Mouse (Mus musculus): ENCODE results near the gene Fhl5. TPM values are rescaled to one million over a fixed set of nuclear protein-coding genes. Genes with fewer than 3 reads are reported as not detected.

Fhl5 gene
- polyA plus RNA-seq, 1 experiment from 2014 or later = not detected

- Histone ChIP-seq H3K27ac (replicated peaks) (no peak overlapping the region), H3K36me3 (no peaks in the 10 kb centered on the region), H3K4me3 (replicated peaks) (no peak overlapping the region), H3K4me2 (no peak overlapping the region), H3K27me3 (replicated peaks) (no peaks in the 10 kb centered on the region), H3K4me1 (no peaks in the 10 kb centered on the region), H3K9me3 (replicated peaks) (no peaks in the 10 kb centered on the region), H3K9ac (replicated peaks) (no peak overlapping the region)
- ATAC-seq (ENCODE audit: low FRiP score) = no peak
Measured at GRCm38 (mm10) chr4:25221927-25222326, 20.7 kb downstream of the Fhl5 start.

GRCm38 (mm10) chr4:25213451-25213850, 29.2 kb downstream of the Fhl5 start:
- WGBS = 50% methylated on average over 5 of the region's 5 CpGs

GRCm38 (mm10) chr4:25206166-25206565, 36.5 kb downstream of the Fhl5 start:
- 76% methylated on average over 4 of the region's 4 CpGs for WGBS

More at GRCm38 (mm10) chr4:25213451-25213850, 29.2 kb downstream of the Fhl5 start:
- H3K36me3 ChIP-seq = no peaks in the 10 kb centered on the region
- no peak overlapping the region for H3K4me3 ChIP-seq (replicated peaks)
- ATAC-seq (ENCODE audit: low FRiP score) = no peak
- H3K27ac ChIP-seq (replicated peaks) = no peak overlapping the region
- H3K4me1 ChIP-seq = no peaks in the 10 kb centered on the region
- no peak overlapping the region for H3K9ac ChIP-seq (replicated peaks)
- H3K4me2 ChIP-seq = no peak overlapping the region
- H3K9me3 ChIP-seq (replicated peaks) = no peaks in the 10 kb centered on the region
- no peaks in the 10 kb centered on the region for H3K27me3 ChIP-seq (replicated peaks)

GRCm38 (mm10) chr4:25197310-25197709, 45.4 kb downstream of the Fhl5 start:
- whole genome bisulfite sequencing = 23% methylated on average over 1 of the region's 1 CpGs
- Histone ChIP-seq H3K4me3 (replicated peaks) (no peak overlapping the region), H3K36me3 (no peaks in the 10 kb centered on the region), H3K27ac (replicated peaks) (no peak overlapping the region), H3K9me3 (replicated peaks) (no peaks in the 10 kb centered on the region), H3K27me3 (replicated peaks) (no peaks in the 10 kb centered on the region), H3K4me2 (no peak overlapping the region), H3K4me1 (no peaks in the 10 kb centered on the region), H3K9ac (replicated peaks) (no peak overlapping the region)
- no peak for ATAC-seq (ENCODE audit: low FRiP score)

More at GRCm38 (mm10) chr4:25206166-25206565, 36.5 kb downstream of the Fhl5 start:
- H3K4me1 ChIP-seq = no peaks in the 10 kb centered on the region
- H3K4me3 ChIP-seq (replicated peaks) = no peak overlapping the region
- no peaks in the 10 kb centered on the region for H3K9me3 ChIP-seq (replicated peaks)
- H3K9ac ChIP-seq (replicated peaks) = no peak overlapping the region
- no peak overlapping the region for H3K4me2 ChIP-seq
- H3K36me3 ChIP-seq = no peaks in the 10 kb centered on the region
- H3K27ac ChIP-seq (replicated peaks) = no peak overlapping the region
- no peaks in the 10 kb centered on the region for H3K27me3 ChIP-seq (replicated peaks)
- ATAC-seq (ENCODE audit: low FRiP score) = no peak

GRCm38 (mm10) chr4:25179617-25180208, 63.0 kb downstream of the Fhl5 start:
- Histone ChIP-seq H3K36me3 (no peaks in the 10 kb centered on the region), H3K9me3 (replicated peaks) (no peaks in the 10 kb centered on the region), H3K4me2 (no peak overlapping the region), H3K4me3 (replicated peaks) (no peak overlapping the region), H3K9ac (replicated peaks) (no peak overlapping the region), H3K4me1 (no peaks in the 10 kb centered on the region), H3K27me3 (replicated peaks) (no peaks in the 10 kb centered on the region), H3K27ac (replicated peaks) (no peak overlapping the region)
- WGBS = 67% methylated on average over 4 of the region's 4 CpGs
- no peak for ATAC-seq (ENCODE audit: low FRiP score)

Other genes with a start within 250 kb of the Fhl5 start
- 36.3 and 38.3 TPM in 2 replicates for gene Ufl1, start 38.9 kb upstream of the Fhl5 start, polyA plus RNA-seq (2015; fragmentation: Nextera tagmentation; extraction: Ambion mirVana)

All from neural tube, embryonic 15.5 days (tissue).